Mouse (Mus musculus) forebrain, embryonic 16.5 days (tissue): ENCODE results near the gene Grb14. TPM values are rescaled to one million over a fixed set of nuclear protein-coding genes. Genes with fewer than 3 reads are reported as not detected.

Experiments used
- ATAC-seq: fragments of 200-750 bp; cut with Nextera tagmentation; 2 replicates; pipeline ENCODE4 v1.8.0; 2017; ENCODE audit warnings: mild to moderate bottlenecking, moderate library complexity
- H3K27ac ChIP-seq: fragments of 300-500 bp; sonication (generic); 2 replicates; pipeline ENCODE4 v1.5.1; 2014; ENCODE audit warnings: low read length, control low read depth
- H3K27me3 ChIP-seq: fragments of 300-500 bp; sonication (generic); replicated peaks from 2 replicates; pipeline ENCODE4 v1.6.1; 2014; ENCODE audit warnings: low read length; ENCODE audit not compliant: control insufficient read depth, insufficient read depth
- H3K36me3 ChIP-seq: fragments of 300-500 bp; sonication (generic); 2 replicates; pipeline ENCODE4 v1.6.1; 2014; ENCODE audit not compliant: control insufficient read depth, insufficient read depth
- H3K4me1 ChIP-seq: fragments of 300-500 bp; sonication (generic); replicated peaks from 2 replicates; pipeline ENCODE4 v1.6.1; 2014; ENCODE audit warnings: low read length; ENCODE audit not compliant: control insufficient read depth, insufficient read depth
- H3K4me2 ChIP-seq: fragments of 300-500 bp; sonication (generic); 2 replicates; pipeline ENCODE4 v1.6.1; 2014; ENCODE audit warnings: mild to moderate bottlenecking, low read length, control low read depth
- H3K4me3 ChIP-seq: fragments of 300-500 bp; sonication (generic); replicated peaks from 2 replicates; pipeline ENCODE4 v1.5.1; 2014; ENCODE audit warnings: mild to moderate bottlenecking, low read length, control low read depth
- H3K9ac ChIP-seq: fragments of 300-500 bp; sonication (generic); replicated peaks from 2 replicates; pipeline ENCODE4 v1.6.1; 2014; ENCODE audit warnings: low read depth, low read length, control low read depth
- H3K9me3 ChIP-seq: fragments of 300-500 bp; sonication (generic); 2 replicates; pipeline ENCODE4 v1.6.1; 2016; ENCODE audit warnings: low read length; ENCODE audit not compliant: control insufficient read depth
- WGBS: fragments of 180-500 bp; shearing (Covaris S2); extraction: QIAGEN DNeasy Blood & Tissue Kit; methylation state at CpG from one replicate; pipeline ENCODE4 v1.1.7; 2014; 5-methylcytosine and 5-hydroxymethylcytosine counted together
- polyA plus RNA-seq: library from polyadenylated mRNA; unstranded; fragments of >200 nt; fragmentation: Nextera tagmentation; extraction: Ambion mirVana; gene quantifications from 2 replicates; pipeline ENCODE4 v1.2.1, GENCODE M21; 2015

The Grb14 gene
- polyA plus RNA-seq, 1 experiment from 2014 or later: 30.7 TPM

- H3K4me1 ChIP-seq: peaks cover 3% of the 10 kb centered on the region
- WGBS: 69% methylated on average over 6 of the region's 6 CpGs
- no peak overlapping the region for H3K4me2 ChIP-seq
- H3K4me3 ChIP-seq: no peak overlapping the region
- no peak overlapping the region for H3K27ac ChIP-seq
- no peak overlapping the region for H3K9ac ChIP-seq
- ATAC-seq: peak; percentile 25; the same call in 1 of the 2 replicates
- no peaks in the 10 kb centered on the region for H3K9me3 ChIP-seq
- no peaks in the 10 kb centered on the region for H3K27me3 ChIP-seq
- no peaks in the 10 kb centered on the region for H3K36me3 ChIP-seq
Observed at GRCm38 (mm10) chr2:64966893-64967444, 57.8 kb downstream of the Grb14 start.

DNA sequence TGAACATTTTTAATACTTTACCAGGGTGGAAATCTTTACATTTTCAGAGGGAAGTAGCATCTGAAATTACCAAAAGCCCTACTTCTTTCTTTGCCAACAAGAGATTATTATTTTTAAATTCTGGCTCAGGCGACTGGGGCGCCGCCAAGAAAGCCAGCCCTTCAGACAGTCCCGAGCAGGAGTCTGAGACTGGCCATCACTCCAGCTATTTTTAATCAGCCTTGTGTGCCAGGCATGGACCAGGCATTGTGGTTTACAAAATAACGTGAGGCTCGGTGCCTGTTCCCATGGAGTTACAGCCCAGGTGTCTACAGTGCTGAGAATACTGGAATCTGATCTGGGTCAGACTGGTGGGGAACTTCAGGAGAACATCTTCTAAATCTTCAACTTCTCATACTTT, 58.5 kb downstream of the Grb14 start:
- Histone ChIP-seq H3K4me2 (no peak overlapping the region), H3K4me3 (no peak overlapping the region), H3K27ac (no peak overlapping the region), H3K36me3 (no peaks in the 10 kb centered on the region), H3K9ac (no peak overlapping the region), H3K27me3 (no peaks in the 10 kb centered on the region), H3K9me3 (no peaks in the 10 kb centered on the region), H3K4me1 (peaks cover 3% of the 10 kb centered on the region)
- 0 out of 2 replicates have a peak, but pooled peaks have one; percentile 11 for ATAC-seq
- WGBS: 63% methylated on average over 6 of the region's 6 CpGs

DNA sequence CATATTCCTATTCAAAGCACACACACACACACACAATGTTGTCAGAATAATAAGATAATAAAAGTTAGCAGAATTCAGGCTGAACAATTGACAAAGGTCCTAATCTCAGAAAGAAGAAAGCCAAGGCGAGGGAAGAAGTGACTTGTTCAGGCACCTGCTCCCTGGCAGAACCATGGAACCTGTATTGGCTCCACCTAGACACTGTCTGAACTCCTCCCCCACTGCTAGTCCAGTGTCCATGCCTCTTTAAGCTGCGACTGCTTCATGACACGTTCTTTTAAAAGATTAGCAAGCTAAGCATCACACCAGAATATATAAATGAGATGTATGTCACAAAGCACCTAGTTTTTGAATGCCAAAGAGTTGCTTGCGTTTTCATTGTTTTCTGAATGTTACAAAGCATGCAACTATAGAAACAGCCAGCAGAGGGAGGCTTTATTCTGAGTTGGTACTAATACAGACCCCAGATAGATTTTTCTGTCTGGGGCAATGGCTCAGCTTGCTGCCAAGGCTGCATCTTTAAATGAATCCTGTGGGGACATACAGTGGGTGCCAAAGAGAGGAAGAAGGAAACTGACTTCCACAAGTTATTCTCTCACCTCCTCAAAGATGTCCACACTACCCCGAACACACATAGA, 59.4 kb downstream of the Grb14 start:
- Histone ChIP-seq H3K9me3 (no peaks in the 10 kb centered on the region), H3K4me1 (peaks cover 3% of the 10 kb centered on the region), H3K4me2 (peak overlapping the region; percentile 30; the same call in 1 of the 2 replicates), H3K4me3 (no peak overlapping the region), H3K27me3 (no peaks in the 10 kb centered on the region), H3K36me3 (no peaks in the 10 kb centered on the region), H3K9ac (no peak overlapping the region), H3K27ac (no peak overlapping the region)
- 24% methylated on average over 5 of the region's 5 CpGs for WGBS
- peak; percentile 81 for ATAC-seq

GRCm38 (mm10) chr2:64962196-64962595, 62.6 kb downstream of the Grb14 start:
- no peak overlapping the region for H3K4me2 ChIP-seq
- H3K4me3 ChIP-seq: no peak overlapping the region
- 59% methylated on average over 4 of the region's 4 CpGs for WGBS

GRCm38 (mm10) chr2:64961381-64961780, 63.4 kb downstream of the Grb14 start:
- no peak for ATAC-seq
- Histone ChIP-seq H3K36me3 (no peaks in the 10 kb centered on the region), H3K27ac (no peak overlapping the region), H3K4me1 (peaks cover 3% of the 10 kb centered on the region; the same call in 1 of the 2 replicates), H3K4me3 (no peak overlapping the region), H3K9me3 (no peaks in the 10 kb centered on the region), H3K27me3 (no peaks in the 10 kb centered on the region), H3K4me2 (no peak overlapping the region), H3K9ac (no peak overlapping the region)
- 67% methylated on average over 3 of the region's 3 CpGs for WGBS

More at GRCm38 (mm10) chr2:64962196-64962595, 62.6 kb downstream of the Grb14 start:
- ATAC-seq: no peak
- no peaks in the 10 kb centered on the region for H3K9me3 ChIP-seq
- H3K36me3 ChIP-seq: no peaks in the 10 kb centered on the region
- no peaks in the 10 kb centered on the region for H3K27me3 ChIP-seq
- H3K27ac ChIP-seq: no peak overlapping the region
- peaks cover 3% of the 10 kb centered on the region; the same call in 1 of the 2 replicates for H3K4me1 ChIP-seq
- H3K9ac ChIP-seq: no peak overlapping the region

DNA sequence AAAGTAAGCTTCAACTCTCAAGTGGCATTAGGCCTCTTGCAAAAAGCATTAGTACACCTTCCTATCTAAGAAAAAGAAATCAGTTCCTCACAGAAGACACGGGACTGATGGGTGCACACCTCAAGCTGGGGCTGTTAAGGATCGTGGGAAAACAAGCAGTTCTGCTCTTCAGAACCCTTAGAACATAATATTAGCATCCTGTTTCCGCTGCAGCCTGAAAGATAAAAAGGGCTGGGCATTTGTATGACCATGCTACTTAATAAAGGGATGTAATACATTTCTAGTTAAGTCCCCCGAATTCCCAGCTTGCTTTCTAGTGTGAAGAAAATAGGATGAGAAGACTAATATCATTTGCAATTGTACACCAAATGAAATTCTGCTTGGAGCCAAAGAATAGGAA, 65.1 kb downstream of the Grb14 start:
- H3K4me1 ChIP-seq: no peaks in the 10 kb centered on the region
- no peak overlapping the region for H3K4me3 ChIP-seq
- H3K4me2 ChIP-seq: no peak overlapping the region
- no peaks in the 10 kb centered on the region for H3K27me3 ChIP-seq
- 78% methylated on average over 4 of the region's 4 CpGs for WGBS
- no peak overlapping the region for H3K27ac ChIP-seq
- ATAC-seq: no peak
- no peak overlapping the region for H3K9ac ChIP-seq
- H3K9me3 ChIP-seq: no peaks in the 10 kb centered on the region
- H3K36me3 ChIP-seq: no peaks in the 10 kb centered on the region

DNA sequence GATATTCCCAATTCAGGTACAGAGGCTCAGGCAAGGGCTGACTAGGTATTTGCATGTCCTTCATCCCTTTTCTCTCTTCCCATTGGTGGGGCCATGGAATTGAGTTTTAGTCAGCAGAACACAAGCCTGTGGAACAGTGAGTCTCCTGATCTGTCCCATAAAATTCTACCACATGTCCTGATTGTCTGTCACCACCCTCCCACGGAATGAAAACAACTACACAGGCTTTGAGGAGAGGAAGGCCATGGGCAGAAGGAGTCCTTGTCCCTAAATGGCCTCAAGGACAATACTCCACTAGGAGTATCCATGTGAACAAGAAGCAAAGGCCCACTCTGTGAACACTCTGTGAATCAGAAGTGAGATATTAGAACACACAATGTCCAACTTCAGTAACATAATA, 69.3 kb downstream of the Grb14 start:
- no peak overlapping the region for H3K4me3 ChIP-seq
- 62% methylated on average over 1 of the region's 1 CpGs for WGBS
- ATAC-seq: no peak
- no peak overlapping the region for H3K4me2 ChIP-seq
- no peaks in the 10 kb centered on the region for H3K36me3 ChIP-seq
- no peak overlapping the region for H3K27ac ChIP-seq
- H3K9me3 ChIP-seq: no peaks in the 10 kb centered on the region
- no peak overlapping the region for H3K9ac ChIP-seq
- H3K4me1 ChIP-seq: no peaks in the 10 kb centered on the region
- no peaks in the 10 kb centered on the region for H3K27me3 ChIP-seq

DNA sequence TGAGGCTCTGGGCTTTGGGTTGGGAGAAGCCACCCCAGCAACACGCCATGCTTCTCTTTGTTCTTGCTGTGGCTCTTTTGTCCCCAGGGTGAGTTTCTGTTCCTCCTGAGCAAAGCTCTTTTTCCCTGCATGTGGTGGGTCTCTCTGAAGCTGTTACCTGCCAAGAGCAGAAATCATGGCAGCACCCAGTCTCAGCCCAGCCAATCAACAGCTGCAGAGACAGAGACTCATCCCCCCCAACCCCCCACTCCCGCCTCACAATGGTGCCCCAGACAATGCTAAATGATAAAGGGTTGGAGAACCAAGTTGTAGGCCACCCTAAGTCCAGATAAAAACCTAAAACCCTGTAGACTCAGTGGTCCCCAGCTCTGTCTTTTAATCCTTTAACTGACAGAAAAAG, 75.6 kb downstream of the Grb14 start:
- Histone ChIP-seq H3K4me1 (no peaks in the 10 kb centered on the region), H3K9me3 (no peaks in the 10 kb centered on the region), H3K36me3 (no peaks in the 10 kb centered on the region), H3K27me3 (no peaks in the 10 kb centered on the region), H3K4me3 (no peak overlapping the region), H3K9ac (no peak overlapping the region), H3K4me2 (no peak overlapping the region), H3K27ac (no peak overlapping the region)
- WGBS: 37% methylated on average over 2 of the region's 2 CpGs
- peak; percentile 15 for ATAC-seq

DNA sequence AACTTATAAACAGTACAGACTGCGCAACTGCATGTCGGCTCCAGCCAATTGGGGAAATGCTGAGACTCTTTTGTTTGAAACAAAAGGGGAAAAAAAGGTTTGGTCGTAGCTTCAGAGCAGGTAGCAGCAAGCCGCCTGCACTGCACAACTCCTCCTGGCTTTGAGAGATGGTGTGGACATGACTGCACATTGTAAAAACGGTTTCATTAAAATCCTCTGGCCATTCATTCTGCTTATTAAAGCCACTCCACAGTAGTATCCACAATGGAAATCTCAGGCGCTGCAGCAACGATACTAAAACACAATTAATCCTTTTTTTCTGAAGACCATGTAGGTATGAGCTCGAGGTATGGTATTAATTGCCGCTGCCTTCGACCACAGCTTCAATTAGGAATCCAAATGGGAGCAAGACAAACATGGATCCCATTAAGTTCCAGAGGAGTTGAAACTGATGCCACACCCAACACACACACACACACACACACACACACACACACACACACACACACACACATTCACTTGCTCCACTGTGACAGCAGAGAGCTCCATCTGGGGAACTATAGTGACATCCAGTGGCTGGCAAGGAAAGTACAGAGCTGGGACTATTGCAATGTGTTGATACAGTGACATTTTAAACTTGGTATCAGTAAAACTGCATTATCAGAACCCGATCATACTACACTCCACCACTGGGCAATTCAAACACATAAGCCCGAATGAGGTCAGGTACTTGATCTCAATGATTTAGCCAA, 76.2 kb downstream of the Grb14 start:
- WGBS: 54% methylated on average over 12 of the region's 12 CpGs
- H3K4me1 ChIP-seq: no peaks in the 10 kb centered on the region
- no peak overlapping the region for H3K9ac ChIP-seq
- no peak overlapping the region for H3K27ac ChIP-seq
- no peaks in the 10 kb centered on the region for H3K36me3 ChIP-seq
- H3K4me3 ChIP-seq: no peak overlapping the region
- no peaks in the 10 kb centered on the region for H3K27me3 ChIP-seq
- no peak overlapping the region for H3K4me2 ChIP-seq
- ATAC-seq: peak; percentile 91
- no peaks in the 10 kb centered on the region for H3K9me3 ChIP-seq
